Mouse (Mus musculus) forelimb bud, embryonic 11.5 days (tissue): ENCODE data around the gene Cd70.

ENCODE experiments used
- DNase-seq: peaks from one replicate; pipeline ENCODE4 v3.0.0-alpha.2; 2012; ENCODE audit warnings: low read depth, low spot score

Cd70 gene

DNA sequence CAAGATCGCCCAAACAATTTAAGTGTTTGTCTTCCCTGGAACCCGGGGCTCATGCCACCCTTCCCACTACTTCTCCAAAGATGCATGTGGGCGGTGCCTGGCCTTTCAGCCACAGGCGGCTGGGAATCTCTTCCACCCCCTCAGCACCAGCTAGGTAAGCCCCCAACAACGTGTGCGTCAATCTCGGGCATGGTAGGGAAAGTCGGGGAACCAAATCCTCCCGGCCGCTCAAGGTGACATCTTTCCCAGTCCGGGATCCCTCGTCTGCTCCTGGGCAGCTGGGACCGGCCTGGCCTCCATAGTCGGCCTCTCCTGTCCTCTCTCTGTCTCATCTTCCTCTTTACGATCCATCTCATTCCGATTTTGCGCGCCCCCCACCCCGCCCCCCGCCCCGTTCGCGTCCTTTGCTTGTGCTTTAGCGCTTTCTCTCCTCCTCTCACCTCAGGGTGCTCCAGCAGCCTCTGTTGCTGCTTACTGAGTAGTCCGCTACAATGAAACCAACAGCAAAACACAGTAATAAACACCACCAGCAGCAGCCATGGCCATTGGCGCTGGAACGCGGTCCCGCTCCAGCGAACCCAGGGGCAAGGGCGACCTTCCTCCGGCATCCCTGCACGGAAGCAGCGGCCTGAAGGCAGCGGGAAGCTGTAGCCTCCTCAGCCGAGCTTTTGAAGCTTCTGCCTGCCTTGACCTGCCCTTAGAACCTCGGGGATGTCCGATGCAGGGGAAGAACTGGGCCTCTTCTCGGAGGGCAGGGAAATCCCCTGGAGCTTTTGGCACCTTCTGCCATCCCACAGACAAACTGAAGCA, at the start of gene Cd70:
Gene Cd70 (minus strand): TSS at position 784 of the 810 bp plus-strand sequence.
- DNase-seq = no peak

DNA sequence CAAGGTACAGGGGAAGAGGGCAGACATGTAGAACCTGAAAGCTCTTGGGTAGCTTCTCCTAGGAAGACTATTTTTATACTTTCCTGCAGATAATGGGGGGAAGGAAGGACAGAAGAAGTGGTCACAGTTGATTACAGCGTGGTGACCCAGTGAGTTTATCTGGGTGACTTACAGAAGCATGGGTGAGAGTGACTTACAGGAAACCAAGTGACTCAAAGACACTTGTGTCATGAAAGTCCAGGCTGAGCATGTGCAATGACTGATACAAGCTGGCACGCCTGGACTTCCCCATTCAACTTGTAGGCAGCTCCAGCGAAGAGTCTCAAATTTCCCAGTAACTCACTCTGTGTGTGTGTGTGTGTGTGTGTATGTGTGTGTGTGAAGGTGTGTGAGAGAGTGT, 48.7 kb upstream of the Cd70 start:
- DNase-seq = no peak

GRCm38 (mm10) chr17:57195326-57196010, 45.9 kb upstream of the Cd70 start:
- peak; percentile 27 for DNase-seq

DNA sequence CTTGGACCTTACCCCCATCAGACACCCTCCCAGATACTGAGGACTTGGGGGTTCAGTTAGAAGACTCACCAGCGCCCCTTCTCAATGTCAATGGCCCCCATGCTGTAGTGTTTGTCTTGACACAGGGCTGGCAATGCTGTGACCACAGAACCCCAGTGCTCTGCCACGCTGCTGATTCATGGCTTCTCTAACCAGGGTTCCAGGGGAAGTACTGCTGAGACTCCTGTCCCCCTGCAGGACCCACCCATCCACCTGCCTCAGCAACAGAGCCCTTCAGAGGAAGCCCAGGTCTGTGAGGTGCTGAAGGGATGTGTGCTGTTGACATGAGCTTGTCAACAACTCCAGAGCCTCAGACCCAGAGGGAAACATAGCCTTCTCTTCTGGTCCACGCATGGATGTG, 45.2 kb upstream of the Cd70 start:
- DNase-seq = no peak

- DNase-seq = no peak
Observed at GRCm38 (mm10) chr17:57194041-57194507, 44.5 kb upstream of the Cd70 start, which contains the start of gene Tnfsf14. Gene Tnfsf14, minus strand, starts transcription at chr17:57194177.

DNA sequence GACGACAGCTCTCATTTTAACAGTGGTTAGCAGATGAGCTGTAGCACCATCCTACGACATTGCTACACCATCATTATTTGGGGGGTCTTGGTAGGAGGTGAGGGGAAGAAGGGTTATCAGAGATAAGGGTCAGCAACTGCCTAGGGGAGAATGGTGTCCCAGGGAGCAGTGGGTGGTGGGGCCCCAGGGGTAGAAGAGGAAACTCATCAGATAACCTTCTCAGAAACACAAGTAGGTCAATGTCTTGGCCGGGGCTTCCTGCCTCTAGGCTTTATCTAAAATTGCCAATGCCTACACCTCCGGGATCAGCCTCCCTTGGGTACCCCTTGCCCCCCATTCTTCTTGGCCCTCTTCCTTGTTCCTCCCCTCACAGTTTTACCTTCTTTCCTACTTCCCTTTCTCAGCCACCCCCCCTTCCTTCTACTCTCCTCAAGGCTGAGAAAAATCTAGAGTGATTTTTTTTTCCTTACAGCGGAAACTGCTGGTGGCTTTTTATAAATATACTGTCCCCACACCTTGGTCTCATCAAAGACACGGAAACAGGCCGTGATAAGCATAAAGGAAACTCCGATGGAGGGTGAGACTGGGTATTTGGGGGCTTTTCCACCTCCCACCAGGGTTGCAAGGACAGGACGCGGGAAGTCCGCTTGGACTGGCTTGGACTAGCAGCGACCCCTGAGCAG, 39.1 kb upstream of the Cd70 start:
- no peak for DNase-seq

DNA sequence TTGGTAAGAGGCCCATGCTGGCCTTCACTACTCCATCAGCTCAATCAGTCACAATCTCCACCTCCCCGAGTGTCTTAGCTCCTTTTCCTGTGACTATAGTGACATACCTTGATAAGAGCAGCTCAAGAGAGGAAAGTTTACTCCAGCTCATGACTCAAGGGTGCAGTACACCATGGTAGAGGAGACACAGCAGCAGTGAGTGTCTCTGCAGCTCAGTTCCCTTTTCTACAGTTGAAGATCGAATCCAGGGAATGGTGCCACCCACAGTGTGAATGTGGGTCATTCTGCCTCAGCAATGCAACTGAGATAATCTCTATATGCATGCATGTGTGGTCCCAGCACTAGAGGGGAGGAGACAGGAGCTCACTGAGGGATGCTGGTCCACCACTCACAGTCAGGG, 36.1 kb upstream of the Cd70 start:
- no peak for DNase-seq

DNA sequence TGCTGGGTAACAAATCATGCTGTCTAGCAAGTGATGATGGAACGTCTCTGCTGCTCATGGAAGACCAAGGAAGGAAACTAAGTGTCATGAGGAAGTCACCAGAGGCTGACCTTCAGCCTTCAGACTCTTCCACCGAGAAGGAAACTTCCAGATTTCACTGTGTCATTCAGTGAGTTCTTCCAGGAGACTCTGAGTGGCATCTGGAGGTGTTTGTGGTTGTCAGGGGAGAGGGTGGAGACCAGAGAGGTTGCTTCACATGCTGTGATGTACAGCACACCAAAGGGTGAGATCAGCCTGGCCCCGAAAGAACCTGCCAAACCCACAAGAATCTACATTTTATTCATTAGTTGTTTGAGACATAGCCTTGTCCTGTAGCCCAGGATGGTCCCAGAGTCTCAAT, 33.3 kb upstream of the Cd70 start:
- DNase-seq = no peak

GRCm38 (mm10) chr17:57180363-57180762, 30.8 kb upstream of the Cd70 start:
- no peak for DNase-seq

DNA sequence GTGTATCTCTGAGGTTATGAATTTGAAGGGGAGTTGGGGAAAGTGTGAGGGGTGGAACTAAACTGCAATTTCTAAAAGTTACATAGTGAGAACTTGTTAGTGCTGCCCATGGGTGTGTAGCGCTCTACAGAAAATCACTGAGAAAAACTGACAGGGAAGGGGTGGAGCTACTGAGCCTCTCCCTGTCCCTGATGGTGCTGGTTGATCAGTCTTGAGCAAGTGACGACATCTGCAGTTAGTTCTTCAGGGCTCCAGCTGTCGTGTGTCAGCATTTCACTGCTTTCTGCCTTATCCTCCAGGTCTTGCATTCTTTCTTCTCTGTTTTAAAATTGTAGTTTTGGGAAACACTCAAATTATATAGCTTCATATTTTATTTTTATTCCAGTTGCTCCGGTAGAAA, 23.8 kb upstream of the Cd70 start:
- DNase-seq = no peak

DNA sequence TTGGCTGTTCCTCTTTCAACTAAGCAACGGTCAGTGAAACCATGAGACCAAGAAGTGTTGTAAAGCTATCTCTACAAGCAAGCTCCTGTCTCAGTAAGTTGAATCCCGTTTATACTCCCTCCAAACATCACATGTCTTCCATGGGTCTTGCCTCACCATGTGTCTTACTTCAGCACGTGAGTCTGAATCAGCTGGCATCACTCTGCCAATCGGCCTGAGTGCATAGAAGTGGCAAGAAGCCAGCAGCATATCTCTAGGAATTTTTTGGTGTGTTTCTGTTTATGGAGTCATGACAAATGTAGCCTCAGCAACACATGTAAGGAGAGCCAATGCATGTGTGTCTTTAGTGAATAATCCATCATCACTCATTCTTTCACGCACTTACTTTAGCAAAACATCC, 22.8 kb upstream of the Cd70 start:
- no peak for DNase-seq

GRCm38 (mm10) chr17:57170616-57171260, 21.2 kb upstream of the Cd70 start:
- DNase-seq = no peak

GRCm38 (mm10) chr17:57166800-57167791, 17.5 kb upstream of the Cd70 start:
- DNase-seq = peak; percentile 79

DNA sequence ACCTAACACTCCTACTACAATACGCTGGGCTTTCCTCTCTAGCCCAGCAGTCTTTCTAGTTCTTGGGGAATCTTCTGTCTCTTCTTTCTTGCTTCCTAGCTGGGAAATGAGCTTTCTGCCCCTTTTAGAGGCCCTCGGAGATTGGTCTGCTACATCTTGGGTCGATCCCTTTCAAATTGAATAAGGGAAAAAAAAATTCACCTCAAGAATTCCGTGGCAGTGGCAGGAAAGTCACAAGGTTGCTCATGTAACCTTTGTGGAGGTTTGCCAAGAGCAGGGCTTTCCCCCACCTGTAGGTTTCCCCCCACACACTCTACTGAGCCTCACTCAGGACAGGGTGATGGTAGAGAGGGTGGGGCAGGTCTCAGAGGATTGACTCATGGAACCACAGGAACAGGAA, 4.2 kb upstream of the Cd70 start:
- DNase-seq = no peak

GRCm38 (mm10) chr17:57153006-57153405, 3.4 kb upstream of the Cd70 start:
- no peak for DNase-seq

- DNase-seq = no peak
Observed at GRCm38 (mm10) chr17:57148343-57148742, 1.2 kb downstream of the Cd70 start.

- no peak for DNase-seq
Observed at GRCm38 (mm10) chr17:57145115-57145514, 4.5 kb downstream of the Cd70 start.

DNA sequence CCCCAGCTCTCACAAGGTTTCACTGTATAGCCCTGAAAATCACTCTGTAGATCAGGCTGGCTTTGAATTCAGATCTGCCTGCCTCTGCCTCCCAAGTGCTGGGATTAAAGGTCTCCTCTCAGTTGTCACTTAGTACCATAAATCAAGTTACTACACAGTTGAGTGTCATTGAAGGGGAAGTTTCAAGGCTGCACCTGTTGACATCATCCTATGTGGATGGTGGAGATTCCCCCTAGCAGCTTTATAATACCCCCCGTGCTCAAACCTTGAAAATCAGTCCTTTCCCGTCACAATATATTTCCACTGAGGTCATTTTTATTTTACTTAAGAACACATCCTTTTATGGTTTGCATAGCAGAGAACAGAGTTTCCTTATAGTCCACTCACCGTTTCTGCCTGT, 5.9 kb downstream of the Cd70 start:
- no peak for DNase-seq

GRCm38 (mm10) chr17:57139708-57140107, 9.9 kb downstream of the Cd70 start:
- no peak for DNase-seq

DNA sequence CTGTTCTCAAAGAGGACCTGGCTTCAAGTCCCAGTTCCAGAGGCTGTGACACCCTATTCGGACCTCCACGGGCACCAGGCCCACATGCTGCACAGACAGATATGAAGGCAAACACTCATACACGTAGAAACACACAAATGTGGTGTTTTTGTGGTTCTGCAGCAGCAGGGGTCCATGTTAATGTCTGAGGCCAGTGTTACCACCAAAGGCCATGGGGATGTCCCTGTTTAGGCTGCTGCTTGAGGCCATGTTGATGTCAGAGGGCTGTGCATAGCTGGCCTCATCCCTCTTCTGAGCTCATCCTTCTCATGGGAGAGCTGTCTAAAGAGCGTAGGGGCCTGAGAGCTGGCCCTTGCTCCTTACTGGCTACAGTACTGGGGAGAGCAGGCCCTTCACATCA, 10.9 kb downstream of the Cd70 start:
- DNase-seq = no peak

- DNase-seq = no peak
Observed at GRCm38 (mm10) chr17:57135635-57136034, 13.9 kb downstream of the Cd70 start.
